Mouse (Mus musculus) embryonic facial prominence, embryonic 11.5 days (tissue): ENCODE measurements around the gene Pdcd10. TPM values are rescaled to one million over a fixed set of nuclear protein-coding genes. Genes with fewer than 3 reads are reported as not detected.

Experiments
- polyA plus RNA-seq: library from polyadenylated mRNA; unstranded; fragments of >200 nt; fragmentation: Nextera tagmentation; extraction: Ambion mirVana; gene quantifications from 2 replicates; pipeline ENCODE4 v1.2.1, GENCODE M21; 2014

Gene Pdcd10
- polyA plus RNA-seq, 1 experiment from 2014 or later = 109 TPM

Other genes starting within 250 kb of the Pdcd10 start
- gene Wdr49, start 74.7 kb downstream of the Pdcd10 start, polyA plus RNA-seq = not detected in 2 replicates
- 15.7 and 16.1 TPM in 2 replicates for gene Serpini1, start 691 bp upstream of the Pdcd10 start, polyA plus RNA-seq
- gene Gm29133, start 191.3 kb upstream of the Pdcd10 start, polyA plus RNA-seq = not detected in 2 replicates